Mouse (Mus musculus) testis, postnatal 10 days (tissue): ENCODE measurements around the gene Ngb.

Experiments used
- DNase-seq: peaks from one replicate; pipeline ENCODE4 v3.0.0; 2021; ENCODE audit warnings: low spot score

Ngb gene

GRCm38 (mm10) chr12:87091916-87092315 lies 10.4 kb downstream of the Ngb start:
- no peak for DNase-seq

- no peak for DNase-seq
Measured at GRCm38 (mm10) chr12:87089701-87090100, 12.6 kb downstream of the Ngb start.

GRCm38 (mm10) chr12:87089255-87089654 lies 13.1 kb downstream of the Ngb start:
- DNase-seq: no peak

- DNase-seq: no peak
Measured at GRCm38 (mm10) chr12:87088331-87088730, 14.0 kb downstream of the Ngb start.

- DNase-seq: no peak
Measured at GRCm38 (mm10) chr12:87087236-87087635, 15.1 kb downstream of the Ngb start.

GRCm38 (mm10) chr12:87082797-87083196 lies 19.5 kb downstream of the Ngb start:
- no peak for DNase-seq

- no peak for DNase-seq
Measured at GRCm38 (mm10) chr12:87076610-87077009, 25.7 kb downstream of the Ngb start.

GRCm38 (mm10) chr12:87070520-87070919 lies 31.8 kb downstream of the Ngb start:
- no peak for DNase-seq

GRCm38 (mm10) chr12:87066429-87066828 lies 35.9 kb downstream of the Ngb start:
- DNase-seq: no peak

GRCm38 (mm10) chr12:87065446-87065845 lies 36.9 kb downstream of the Ngb start:
- no peak for DNase-seq

GRCm38 (mm10) chr12:87057066-87057465 lies 45.3 kb downstream of the Ngb start:
- DNase-seq: no peak

GRCm38 (mm10) chr12:87054873-87055272 lies 47.5 kb downstream of the Ngb start:
- DNase-seq: no peak

GRCm38 (mm10) chr12:87052661-87053321 lies 49.5 kb downstream of the Ngb start:
- peak; percentile 93 for DNase-seq

- no peak for DNase-seq
Measured at GRCm38 (mm10) chr12:87047536-87047935, 54.8 kb downstream of the Ngb start.
